14 mouse cellular contexts compared by ENCODE assay signal in genomic region chr5:29583880-29584595, GRCm38 (mm10). TPM values are rescaled to one million over a fixed set of nuclear protein-coding genes. Genes with fewer than 3 reads are reported as not detected.
A peak's percentile ranks its signal among the peaks of the same experiment; 100 is the strongest.
DNase-seq lines count a peak whose midpoint lies in the region; ATAC-seq lines count a peak whose summit lies in the region.
"Had no signal": no experiment of that assay in that cellular context is flagged by ENCODE, and none has a peak within 500 bp of the region (broad histone marks: within the 10 kb centered on the region; RNA-seq: fewer than 3 reads in every experiment).

No protein-coding gene starts in this region.

- peaks cover 8% of the 10 kb centered on the region; the same call in 1 of the 2 replicates for H3K4me1 ChIP-seq in kidney, embryonic 16.5 days (ENCODE audit: insufficient read depth, low read length)
- H3K4me1 ChIP-seq in midbrain, embryonic 13.5 days (replicated peaks), result 0 out of 2 replicates have a peak, but pooled peaks cover 6% of the 10 kb centered on the region
- peaks cover 8% of the 10 kb centered on the region for H3K4me1 ChIP-seq in midbrain, embryonic 16.5 days (ENCODE audit: control insufficient read depth, insufficient read depth, low read length)
- H3K4me1 ChIP-seq: limb, embryonic 10.5 days had no signal

- intact Hi-C loops in heart, postnatal 10 days (cut with DNase I), result no loop called here

- H3K27me3 ChIP-seq in kidney, embryonic 16.5 days (ENCODE audit: insufficient read depth, low read length), result no peaks in the 10 kb centered on the region
- no peaks in the 10 kb centered on the region for H3K27me3 ChIP-seq in midbrain, embryonic 13.5 days
- no peaks in the 10 kb centered on the region for H3K27me3 ChIP-seq in midbrain, embryonic 16.5 days (ENCODE audit: control insufficient read depth, insufficient read depth, low read depth, low read length)
- H3K27me3 ChIP-seq: CH12.LX; lung, embryonic 15.5 days had no signal

- no peak overlapping the region for H3K9ac ChIP-seq in kidney, embryonic 16.5 days (replicated peaks; ENCODE audit: low read length)
- H3K9ac ChIP-seq in midbrain, embryonic 13.5 days (replicated peaks), result no peak overlapping the region
- no peak overlapping the region for H3K9ac ChIP-seq in midbrain, embryonic 16.5 days (ENCODE audit: low read depth, low read length)
- H3K9ac ChIP-seq: lung, embryonic 15.5 days had no signal

- H3K27ac ChIP-seq in kidney, embryonic 16.5 days (ENCODE audit: low read length), result 0 out of 2 replicates have a peak overlapping the region, but pooled peaks have one; percentile 14
- H3K27ac ChIP-seq in midbrain, embryonic 13.5 days, result peak overlapping the region; percentile 0; the same call in 1 of the 2 replicates
- no peak overlapping the region for H3K27ac ChIP-seq in midbrain, embryonic 16.5 days (ENCODE audit: low read length)
- H3K27ac ChIP-seq: limb, embryonic 10.5 days; lung, embryonic 15.5 days had no signal

- no peak for ATAC-seq in kidney, embryonic 16.5 days (ENCODE audit: low FRiP score, low TSS enrichment)
- ATAC-seq in midbrain, embryonic 13.5 days, result no peak
- no peak for ATAC-seq in midbrain, embryonic 16.5 days
- ATAC-seq: intestine, postnatal 0 days had no signal

- no peak overlapping the region for H3K4me3 ChIP-seq in kidney, embryonic 16.5 days (ENCODE audit: low read length)
- no peak overlapping the region for H3K4me3 ChIP-seq in midbrain, embryonic 13.5 days (replicated peaks)
- no peak overlapping the region for H3K4me3 ChIP-seq in midbrain, embryonic 16.5 days (ENCODE audit: low read depth, low read length)
- H3K4me3 ChIP-seq: limb, embryonic 10.5 days; lung, embryonic 15.5 days had no signal

- H3K36me3 ChIP-seq in kidney, embryonic 16.5 days (ENCODE audit: insufficient read depth, low read length), result peaks cover 14% of the 10 kb centered on the region
- H3K36me3 ChIP-seq in midbrain, embryonic 13.5 days, result peaks cover 17% of the 10 kb centered on the region
- no peaks in the 10 kb centered on the region; the same call in 1 of the 2 replicates for H3K36me3 ChIP-seq in midbrain, embryonic 16.5 days (ENCODE audit: control insufficient read depth, insufficient read depth, low read length)

- DNase-seq in heart, adult 11 months, result peak; percentile 81
- no peak for DNase-seq in heart, postnatal 10 days
- no peak for DNase-seq in kidney, postnatal 36 days
- DNase-seq in frontal cortex, adult 2 months (ENCODE audit: extremely low spot score in 1 of 2, low spot score in 1 of 2), result no peak
- DNase-seq: adrenal gland, postnatal 10 days; gastrocnemius, postnatal 10 days; thymus, postnatal 4 days had no signal

- H3K4me2 ChIP-seq in kidney, embryonic 16.5 days (replicated peaks; ENCODE audit: low read depth, low read length), result no peak overlapping the region
- H3K4me2 ChIP-seq in midbrain, embryonic 13.5 days (replicated peaks), result no peak overlapping the region
- H3K4me2 ChIP-seq in midbrain, embryonic 16.5 days (ENCODE audit: low read length), result no peak overlapping the region
- H3K4me2 ChIP-seq: lung, embryonic 15.5 days had no signal

- H3K9me3 ChIP-seq in kidney, embryonic 16.5 days (ENCODE audit: low read length), result no peaks in the 10 kb centered on the region
- H3K9me3 ChIP-seq in midbrain, embryonic 13.5 days, result no peaks in the 10 kb centered on the region
- no peaks in the 10 kb centered on the region for H3K9me3 ChIP-seq in midbrain, embryonic 16.5 days (replicated peaks; ENCODE audit: control insufficient read depth, low read length, poor library complexity, severe bottlenecking)
- H3K9me3 ChIP-seq: limb, embryonic 10.5 days; lung, embryonic 15.5 days had no signal

- WGBS in kidney, embryonic 16.5 days, result 80% methylated on average over 2 of the region's 2 CpGs
- 92% methylated on average over 2 of the region's 2 CpGs for WGBS in midbrain, embryonic 13.5 days
- WGBS in midbrain, embryonic 16.5 days, result 85% methylated on average over 2 of the region's 2 CpGs

RNA-seq across cellular contexts. Expression of gene Ube3c, which starts 15.0 kb away (rescaled TPM):
- 10 to 100 TPM; 45.9 to 47.6 TPM for total RNA-seq in heart, postnatal 10 days (2021)
- polyA plus RNA-seq in kidney, embryonic 16.5 days (2015; fragmentation: Nextera tagmentation; extraction: Ambion mirVana), result 12.1 and 13.2 TPM in 2 replicates
- polyA plus RNA-seq in midbrain, embryonic 13.5 days (2015; fragmentation: Nextera tagmentation; extraction: Ambion mirVana), result 24.4 and 27.1 TPM in 2 replicates
- 31.4 and 37.2 TPM in 2 replicates for polyA plus RNA-seq in midbrain, embryonic 16.5 days (2015; fragmentation: Nextera tagmentation; extraction: Ambion mirVana)
- 37.6 and 37.9 TPM in 2 replicates for polyA plus RNA-seq in frontal cortex, adult 2 months (2012; rRNA removed)
